Mouse (Mus musculus): Measurements from ENCODE around the gene Pira2.
"Not testable (repeated sequence)": the region's sequence is repeated elsewhere in the genome, so short reads cannot be mapped to it uniquely, and the experiment has no call there.

Pira2 gene

GRCm38 (mm10) chr7:3844951-3845350 is at the start of gene Pira2:
Gene Pira2 (minus strand): TSS chr7:3845051.
- not testable (repeated sequence) for DNase-seq (ENCODE audit: low read depth, low spot score)

GRCm38 (mm10) chr7:3875032-3875431 is 30.2 kb upstream of the Pira2 start:
- DNase-seq (ENCODE audit: low read depth, low spot score): not testable (repeated sequence)

GRCm38 (mm10) chr7:3837854-3838253 is 7.0 kb downstream of the Pira2 start:
- not testable (repeated sequence) for DNase-seq (ENCODE audit: low read depth, low spot score)

DNA sequence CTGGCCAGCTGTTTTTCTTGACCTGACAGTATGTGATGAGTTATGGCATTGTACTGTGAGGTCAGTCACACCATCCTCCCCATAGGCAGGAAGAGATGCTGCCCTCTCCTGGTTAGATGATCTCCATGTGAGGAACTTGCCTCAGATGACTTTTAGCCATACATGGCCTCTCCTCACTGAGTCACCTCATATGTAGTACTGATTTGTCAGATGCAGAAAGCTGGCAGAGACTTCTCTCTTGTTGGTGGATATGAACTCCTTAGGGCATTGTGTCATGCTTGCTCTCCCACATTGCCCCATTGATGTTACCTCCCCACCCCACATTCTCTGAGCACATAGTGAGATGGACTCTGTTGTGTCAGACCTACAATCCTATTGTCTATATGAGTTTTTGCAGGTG is 14.2 kb downstream of the Pira2 start:
- DNase-seq (ENCODE audit: low read depth, low spot score): not testable (repeated sequence)

- not testable (repeated sequence) for DNase-seq (ENCODE audit: low read depth, low spot score)
Measured at GRCm38 (mm10) chr7:3825599-3825998, 19.3 kb downstream of the Pira2 start, which contains the start of gene Gm15448. Gene Gm15448 (minus strand): TSS chr7:3825687.

DNA sequence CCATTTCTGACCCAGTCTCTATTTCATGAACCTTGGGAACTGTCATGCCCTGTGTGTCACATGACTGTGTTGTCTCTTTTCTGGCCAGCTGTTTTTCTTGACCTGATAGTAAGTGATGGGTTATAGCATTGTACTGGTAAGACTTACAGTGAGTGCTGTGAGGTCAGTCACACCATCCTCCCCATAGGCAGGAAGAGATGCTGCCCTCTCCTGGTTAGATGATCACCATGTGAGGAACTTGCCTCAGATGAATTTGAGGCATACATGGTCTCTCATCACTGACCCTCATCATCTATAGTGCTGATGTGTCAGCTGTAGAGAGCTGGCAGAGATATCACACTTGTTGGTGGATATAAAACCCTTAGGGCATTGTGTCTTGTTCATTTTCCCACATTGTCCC is 32.9 kb downstream of the Pira2 start:
- DNase-seq (ENCODE audit: low read depth, low spot score): not testable (repeated sequence)

GRCm38 (mm10) chr7:3802935-3803334 is 41.9 kb downstream of the Pira2 start:
- DNase-seq (ENCODE audit: low read depth, low spot score): not testable (repeated sequence)

DNA sequence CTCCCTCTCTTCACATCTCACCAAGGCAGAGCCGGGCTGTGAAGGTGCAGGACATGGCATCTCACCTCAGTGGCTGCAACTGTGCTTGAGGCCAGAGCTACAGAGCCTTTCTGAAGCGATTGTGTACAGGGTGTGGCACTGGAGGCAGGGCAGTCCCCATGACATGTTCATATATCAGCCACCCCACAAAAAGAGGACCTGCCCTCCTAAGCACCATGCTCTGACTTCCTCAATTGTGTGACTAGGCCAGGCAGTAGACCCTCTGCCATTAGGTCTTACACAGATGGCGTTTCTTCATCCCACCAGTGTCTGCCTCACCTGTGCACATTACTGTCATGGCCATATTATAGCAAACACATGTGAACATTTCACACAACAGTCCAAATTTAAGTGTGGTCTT is 44.9 kb downstream of the Pira2 start:
- not testable (repeated sequence) for DNase-seq (ENCODE audit: low read depth, low spot score)

DNA sequence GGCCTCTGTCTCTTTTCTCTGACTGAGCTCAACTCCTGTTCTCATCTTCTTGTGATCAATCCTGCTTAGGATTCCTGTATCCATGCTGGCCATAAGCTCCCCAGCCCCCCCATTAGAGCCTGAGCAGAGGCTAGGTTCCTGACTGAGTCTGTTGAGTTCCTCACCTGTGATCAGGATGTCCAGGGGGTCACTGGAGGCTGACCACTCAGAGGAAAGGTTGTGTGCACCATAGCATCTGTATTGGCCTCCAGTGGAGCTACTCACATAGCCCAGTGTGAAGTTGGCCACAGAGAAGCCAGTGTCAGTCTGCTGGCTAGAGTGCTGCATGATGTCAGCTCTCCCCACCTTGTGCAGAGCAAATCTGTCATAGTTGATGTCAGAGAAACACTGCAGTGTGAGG is 48.6 kb downstream of the Pira2 start:
- not testable (repeated sequence) for DNase-seq (ENCODE audit: low read depth, low spot score)
